Mouse (Mus musculus): ENCODE measurements around the gene Grin2c. TPM values are rescaled to one million over a fixed set of nuclear protein-coding genes. Genes with fewer than 3 reads are reported as not detected.
A peak's percentile ranks its signal among the peaks of the same experiment; 100 is the strongest.

Gene Grin2c
- total RNA-seq, 2 experiments from 2014 or later: not detected

DNA sequence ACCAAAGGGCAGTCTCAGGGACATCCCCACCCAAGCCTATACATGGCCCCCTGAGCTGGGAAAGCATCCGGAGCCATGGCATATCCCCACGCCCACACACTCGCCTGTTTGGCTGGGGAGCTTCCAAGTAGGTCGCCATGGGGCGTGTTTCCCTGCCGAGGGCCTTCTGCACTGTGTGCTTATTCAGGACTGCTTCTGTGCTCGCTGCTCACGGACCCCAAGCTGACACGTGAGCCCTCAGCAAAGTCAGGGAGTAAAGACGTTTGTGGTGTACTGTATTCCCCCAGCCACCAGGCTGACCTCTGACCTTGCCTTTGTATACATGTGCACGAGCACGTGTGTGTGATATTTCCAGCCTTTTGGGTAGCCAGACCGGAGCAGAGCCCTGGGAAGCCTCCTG lies 54.9 kb downstream of the Grin2c start:
- no peak for DNase-seq
- intact Hi-C loops (cut with DNase I): no loop called here

DNA sequence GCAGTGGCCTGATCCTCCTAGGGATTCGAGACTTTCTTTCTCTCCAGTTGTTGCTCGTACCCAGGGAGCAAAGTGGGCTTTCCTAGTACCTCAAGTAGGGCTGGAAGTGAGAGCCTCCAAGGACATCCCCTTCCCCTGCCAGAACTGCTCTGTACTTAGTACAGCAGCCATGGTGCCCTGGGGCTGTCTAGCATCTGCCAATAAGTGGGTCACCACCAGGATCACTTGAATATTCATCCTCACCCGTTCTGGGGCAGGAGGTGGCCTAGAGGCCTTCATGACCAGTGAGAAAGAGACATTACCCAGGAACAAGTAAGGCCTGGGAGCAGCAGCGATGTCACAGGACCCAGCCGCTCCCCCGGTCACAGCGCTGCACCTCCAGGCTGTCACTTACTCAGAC lies 57.1 kb downstream of the Grin2c start:
- intact Hi-C loops (cut with DNase I): no loop called here
- DNase-seq: no peak

DNA sequence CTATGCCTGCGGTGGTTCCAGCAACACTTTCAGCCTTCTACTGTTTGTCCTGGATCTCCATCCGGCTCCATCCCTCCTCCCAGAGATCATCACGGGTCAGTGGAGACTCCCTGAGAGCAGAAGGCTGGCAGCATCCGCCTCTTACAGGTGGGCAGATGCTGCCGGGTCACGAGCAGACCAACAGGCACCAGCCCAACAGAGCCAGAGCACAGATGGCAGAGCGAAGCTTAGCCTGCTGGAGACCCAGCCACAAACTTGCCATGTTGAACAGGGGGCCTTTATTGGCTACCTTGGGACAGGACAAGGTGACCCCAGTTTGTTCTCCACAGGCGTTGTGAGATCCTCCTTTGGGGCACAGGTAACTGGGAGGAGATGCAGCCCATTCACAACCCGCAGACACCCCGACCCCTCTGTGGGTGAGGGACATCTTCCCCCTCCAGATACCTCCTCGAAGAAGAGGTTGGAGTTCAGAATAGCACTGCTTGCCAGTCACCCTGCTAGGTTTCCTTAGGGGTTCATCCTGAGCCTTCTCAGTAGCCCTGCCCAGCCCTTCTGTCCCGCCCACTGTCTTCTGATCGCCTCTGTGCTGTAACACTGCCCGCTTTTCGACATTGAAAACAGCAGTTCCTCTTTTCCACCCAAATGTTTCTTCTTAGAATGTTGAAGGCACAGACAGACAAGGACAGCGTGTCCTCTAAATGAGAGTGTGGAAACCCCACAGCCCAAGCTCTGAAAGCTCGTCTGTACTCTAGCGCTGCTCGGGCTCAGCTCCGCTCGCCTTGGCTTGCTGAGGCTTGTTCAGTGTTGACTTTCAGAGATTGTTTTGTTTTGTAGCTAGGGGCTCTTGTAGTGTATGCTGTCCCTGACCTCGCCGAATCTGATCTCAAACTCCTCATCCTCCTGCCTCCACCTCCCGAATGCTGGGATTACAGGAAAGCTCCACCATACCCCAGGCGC lies 58.0 kb downstream of the Grin2c start:
- intact Hi-C loops (cut with DNase I): no loop called here
- no peak for DNase-seq

DNA sequence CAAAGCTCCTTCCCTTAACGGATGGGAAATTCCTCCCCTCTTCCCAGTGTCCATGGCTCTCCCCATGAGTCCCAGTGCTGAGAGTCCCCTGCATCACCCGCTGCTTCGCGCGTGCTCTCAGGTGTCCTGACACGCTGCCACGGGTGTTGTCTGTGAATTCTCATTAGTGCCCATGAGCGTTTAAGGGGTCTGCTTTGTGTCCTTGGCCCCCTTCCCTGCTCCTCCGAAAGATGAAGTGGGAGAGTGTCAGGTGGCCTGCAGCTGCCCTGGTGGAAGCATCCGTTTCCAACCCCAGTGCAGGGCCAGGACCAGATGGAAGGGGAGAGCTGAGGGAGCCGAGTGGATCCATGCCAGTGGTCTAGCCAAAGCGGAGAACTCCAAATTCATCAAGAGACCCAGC lies 58.9 kb downstream of the Grin2c start:
- no peak for DNase-seq
- intact Hi-C loops (cut with DNase I): no loop called here

DNA sequence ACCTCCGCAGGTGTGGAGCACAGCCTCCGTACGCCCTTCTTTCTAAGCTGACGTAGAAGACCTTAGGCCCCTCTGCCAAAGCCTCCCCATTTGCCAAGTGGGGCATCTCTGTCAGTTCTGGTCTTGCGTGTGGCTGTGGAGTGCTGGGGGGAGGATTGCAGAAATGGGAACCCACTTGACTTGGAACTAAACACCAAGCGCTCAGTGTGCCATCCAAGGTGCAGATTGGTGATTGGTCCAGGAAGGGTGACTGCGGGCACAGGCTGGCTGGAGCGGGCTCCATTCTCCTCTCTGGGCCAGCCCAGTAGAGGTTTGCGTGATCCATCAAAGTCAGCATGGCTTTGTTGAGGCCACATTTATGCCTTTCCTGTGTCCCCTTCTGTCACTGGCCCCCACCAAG lies 64.3 kb downstream of the Grin2c start:
- intact Hi-C loops (cut with DNase I): loop anchor here (1.0 to 5.0 kb wide), 3 partner anchors 63 to 150 kb away; no protein-coding TSS in a partner anchor
- DNase-seq: no peak

DNA sequence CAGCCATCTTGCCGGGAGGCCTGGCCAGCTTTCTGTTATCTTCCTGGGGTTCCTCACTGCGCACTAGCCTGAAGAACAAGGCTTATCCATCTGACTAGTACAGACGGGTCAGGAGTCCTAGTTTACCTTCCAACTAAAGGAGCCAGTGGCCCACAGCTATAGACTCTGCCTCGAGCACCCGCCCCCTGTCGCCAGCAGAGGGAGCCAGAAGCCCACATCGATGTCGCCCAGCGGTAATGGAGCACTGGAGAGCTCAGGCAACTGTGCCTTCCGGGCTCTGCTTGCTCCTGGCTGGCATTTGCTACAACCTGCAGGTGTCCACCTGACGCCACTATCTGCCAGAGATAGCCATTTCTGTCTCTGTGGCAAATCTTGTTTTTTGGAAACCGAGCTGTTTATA lies 64.7 kb downstream of the Grin2c start:
- peak; percentile 62 to 69 for DNase-seq
- intact Hi-C loops (cut with DNase I): loop anchor here (1.0 to 5.0 kb wide), 3 partner anchors 63 to 150 kb away; no protein-coding TSS in a partner anchor

DNA sequence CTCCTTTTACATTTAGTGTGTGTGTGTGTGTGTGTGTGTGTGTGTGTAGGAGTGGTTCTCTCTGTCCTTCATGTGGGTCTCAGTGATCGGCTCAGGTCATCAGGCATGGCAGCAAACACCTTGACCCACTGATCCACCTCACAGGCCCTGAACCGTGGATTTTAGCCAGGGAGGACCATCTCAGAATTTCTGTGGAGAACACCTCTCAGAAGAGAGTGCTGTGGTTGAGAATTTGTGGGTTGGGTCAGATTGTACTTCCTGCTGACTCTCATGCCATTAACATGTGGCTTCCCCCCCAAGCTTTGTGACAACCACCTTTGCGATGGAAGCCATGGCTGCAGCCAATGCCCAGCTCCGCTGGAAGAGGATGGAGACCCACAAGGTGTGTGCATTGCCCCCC lies 66.5 kb downstream of the Grin2c start:
- intact Hi-C loops (cut with DNase I): loop anchor here (5.0 kb wide), 1 partner anchor 152 kb away; no protein-coding TSS in a partner anchor
- no peak for DNase-seq

Small RNAs within 50 kb of the gene (microRNA-seq; reads per million reads assigned to microRNA genes)
- 0 reads per million in 2 experiments for gene Gm25837

Other genes with a start within 250 kb of the Grin2c start
- gene Cd300ld4, start 240.2 kb downstream of the Grin2c start, total RNA-seq (2021): under 1 TPM in 1 of 2 experiments, not detected in 1; 0.35 TPM
- gene Cd300ld5, start 229.5 kb downstream of the Grin2c start, total RNA-seq (2021): 1 to 10 TPM in 1 of 2 experiments, not detected in 1; 2.4 TPM
- gene Cd300ld3, start 218.8 kb downstream of the Grin2c start, total RNA-seq (2021): 1 to 10 TPM; 1.2 to 2.7 TPM
- not detected for gene Cd300e, start 205.1 kb downstream of the Grin2c start, total RNA-seq (2021)
- under 1 TPM; 0.10 to 0.43 TPM for gene Rab37, start 175.8 kb downstream of the Grin2c start, total RNA-seq (2021)
- gene Cd300lf, start 133.3 kb downstream of the Grin2c start, total RNA-seq (2021): not detected
- gene Slc9a3r1, start 103.9 kb downstream of the Grin2c start, total RNA-seq (2021): 1 to 10 TPM; 2.3 to 3.1 TPM
- 1 to 10 TPM; 4.5 to 6.0 TPM for gene Tmem104, start 79.8 kb downstream of the Grin2c start, total RNA-seq (2021)
- 10 to 100 TPM; 10.6 to 12.9 TPM for gene Nat9, start 79.4 kb downstream of the Grin2c start, total RNA-seq (2021)
- gene Fdxr, start 9.8 kb upstream of the Grin2c start, total RNA-seq (2021): 1 to 10 TPM; 3.6 to 4.4 TPM
- gene Fads6, start 30.4 kb upstream of the Grin2c start, total RNA-seq (2021): 1 to 10 TPM; 2.4 to 3.5 TPM
- not detected for gene Otop2, start 39.9 kb upstream of the Grin2c start, total RNA-seq (2021)
- gene Ush1g, start 54.8 kb upstream of the Grin2c start, total RNA-seq (2021): 1 to 10 TPM in 1 of 2 experiments, under 1 TPM in 1; 0.72 to 1.3 TPM
- gene Otop3, start 67.5 kb upstream of the Grin2c start, total RNA-seq (2021): not detected
- gene Hid1, start 100.5 kb upstream of the Grin2c start, total RNA-seq (2021): 1 to 10 TPM; 2.0 TPM
- 1 to 10 TPM; 2.1 to 2.6 TPM for gene Cdr2l, start 114.7 kb upstream of the Grin2c start, total RNA-seq (2021)
- 10 to 100 TPM; 86.7 to 98.5 TPM for gene Mrpl58, start 136.5 kb upstream of the Grin2c start, total RNA-seq (2021)
- 100 to 1,000 TPM; 770 to 834 TPM for gene Atp5h, start 152.7 kb upstream of the Grin2c start, total RNA-seq (2021)
- gene Kctd2, start 152.9 kb upstream of the Grin2c start, total RNA-seq (2021): 10 to 100 TPM; 12.7 to 12.9 TPM
- not detected for gene Trim80, start 173.3 kb upstream of the Grin2c start, total RNA-seq (2021)
- gene Slc16a5, start 195.2 kb upstream of the Grin2c start, total RNA-seq (2021): under 1 TPM in 1 of 2 experiments, not detected in 1; 0.61 TPM
- gene Armc7, start 208.4 kb upstream of the Grin2c start, total RNA-seq (2021): 1 to 10 TPM in 1 of 2 experiments, under 1 TPM in 1; 0.89 to 1.2 TPM
- 1 to 10 TPM; 6.5 to 9.2 TPM for gene Nt5c, start 224.6 kb upstream of the Grin2c start, total RNA-seq (2021)
- gene Jpt1, start 247.1 kb upstream of the Grin2c start, total RNA-seq (2021): 10 to 100 TPM; 34.6 to 48.3 TPM